Mouse (Mus musculus) frontal cortex, postnatal 36 days (tissue): Measurements from ENCODE around the gene Rpp40.
A peak's percentile ranks its signal among the peaks of the same experiment; 100 is the strongest.

Experiments
- DNase-seq, 2 experiments: peaks; one replicate each; pipeline ENCODE4 v3.0.0; 2022; ENCODE audit warnings: low spot score in 2 of 2

Gene Rpp40

GRCm38 (mm10) chr13:35905879-35906481 is at the start of gene Rpp40:
Rpp40 (minus strand) TSS chr13:35906359.
- peak; percentile 94 to 96 for DNase-seq

GRCm38 (mm10) chr13:35949814-35950455 is 43.8 kb upstream of the Rpp40 start:
- no peak for DNase-seq

- DNase-seq, result peak; percentile 81 to 88
Observed at GRCm38 (mm10) chr13:35947354-35948000, 41.3 kb upstream of the Rpp40 start.

- DNase-seq, result no peak
Observed at GRCm38 (mm10) chr13:35946659-35947353, 40.6 kb upstream of the Rpp40 start.

GRCm38 (mm10) chr13:35940934-35941333 is 34.8 kb upstream of the Rpp40 start:
- DNase-seq, result no peak

- no peak for DNase-seq
Observed at GRCm38 (mm10) chr13:35939871-35940665, 33.9 kb upstream of the Rpp40 start.

- peak in 1 of 2 experiments; percentile 20 for DNase-seq
Observed at GRCm38 (mm10) chr13:35937991-35938390, 31.8 kb upstream of the Rpp40 start.

GRCm38 (mm10) chr13:35911476-35911875 is 5.3 kb upstream of the Rpp40 start:
- DNase-seq, result no peak

GRCm38 (mm10) chr13:35905378-35905777 is 781 bp downstream of the Rpp40 start:
- no peak for DNase-seq

- DNase-seq, result no peak
Observed at GRCm38 (mm10) chr13:35892866-35893265, 13.3 kb downstream of the Rpp40 start.

- DNase-seq, result peak in 1 of 2 experiments; percentile 21
Observed at GRCm38 (mm10) chr13:35886121-35886725, 19.9 kb downstream of the Rpp40 start.

- no peak for DNase-seq
Observed at GRCm38 (mm10) chr13:35880555-35881046, 25.6 kb downstream of the Rpp40 start.

GRCm38 (mm10) chr13:35879519-35879918 is 26.6 kb downstream of the Rpp40 start:
- no peak for DNase-seq

GRCm38 (mm10) chr13:35879068-35879467 is 27.1 kb downstream of the Rpp40 start:
- DNase-seq, result no peak

- DNase-seq, result no peak
Observed at GRCm38 (mm10) chr13:35878282-35878681, 27.9 kb downstream of the Rpp40 start.

GRCm38 (mm10) chr13:35875396-35875795 is 30.8 kb downstream of the Rpp40 start:
- peak; percentile 31 to 34 for DNase-seq

- DNase-seq, result no peak
Observed at GRCm38 (mm10) chr13:35871107-35871506, 35.1 kb downstream of the Rpp40 start.

GRCm38 (mm10) chr13:35870659-35871058 is 35.5 kb downstream of the Rpp40 start:
- no peak for DNase-seq

- DNase-seq, result no peak
Observed at GRCm38 (mm10) chr13:35860916-35861315, 45.2 kb downstream of the Rpp40 start.

- DNase-seq, result no peak
Observed at GRCm38 (mm10) chr13:35857486-35857885, 48.7 kb downstream of the Rpp40 start.
